Mouse (Mus musculus) MEL (cell line): ENCODE results near the gene Adam17. TPM values are rescaled to one million over a fixed set of nuclear protein-coding genes. Genes with fewer than 3 reads are reported as not detected.
"Not testable (repeated sequence)": the region's sequence is repeated elsewhere in the genome, so short reads cannot be mapped to it uniquely, and the experiment has no call there.

Source experiments
- DNase-seq: peaks from one replicate; pipeline ENCODE4 v3.0.0; 2011; ENCODE audit warnings: low read depth, low spot score
- H3K27ac ChIP-seq: 2 replicates; pipeline ENCODE4 v1.5.1; 2012; ENCODE audit warnings: low read depth, mild to moderate bottlenecking, control low read depth, low read length, moderate library complexity; ENCODE audit not compliant: control insufficient read depth
- H3K27me3 ChIP-seq, 2 experiments: fragments of 150-350 bp in 1 of 2; sonication (generic) in 1 of 2; 2 replicates each; pipeline ENCODE4 v1.6.1; 2012; ENCODE audit warnings: low read length in 2 of 2, mild to moderate bottlenecking in 2 of 2, improper control_type of control experiment in 1 of 2, moderate library complexity in 1 of 2; ENCODE audit not compliant: insufficient read depth in 2 of 2, control insufficient read depth in 1 of 2
- H3K36me3 ChIP-seq, 2 experiments: 2 replicates each; pipeline ENCODE4 v1.6.1; 2012 to 2014; ENCODE audit warnings: low read length in 2 of 2, improper control_type of control experiment in 1 of 2, inconsistent platforms in 1 of 2, mild to moderate bottlenecking in 1 of 2; ENCODE audit not compliant: insufficient read depth in 2 of 2, control insufficient read depth in 1 of 2
- H3K4me1 ChIP-seq, 2 experiments: fragments of 150-350 bp in 1 of 2; sonication (generic) in 1 of 2; 2 replicates each; pipeline ENCODE4 v1.6.1; 2012; ENCODE audit warnings: low read length in 2 of 2, improper control_type of control experiment in 1 of 2, mild to moderate bottlenecking in 1 of 2; ENCODE audit not compliant: insufficient read depth in 2 of 2, control insufficient read depth in 1 of 2
- H3K4me3 ChIP-seq, 2 experiments: fragments of 150-350 bp in 1 of 2; sonication (generic) in 1 of 2; 2 replicates each; pipeline ENCODE4 v1.5.1; 2012; ENCODE audit warnings: low read depth in 2 of 2, low read length in 2 of 2, mild to moderate bottlenecking in 2 of 2, moderate library complexity in 2 of 2, control low read depth in 1 of 2, improper control_type of control experiment in 1 of 2; ENCODE audit not compliant: control insufficient read depth in 1 of 2, insufficient read depth in 1 of 2
- H3K79me2 ChIP-seq: 2 replicates; pipeline ENCODE4 v1.6.1; 2012; ENCODE audit warnings: mild to moderate bottlenecking, low read length, moderate library complexity; ENCODE audit not compliant: control insufficient read depth, poor library complexity, insufficient read depth
- H3K9ac ChIP-seq: 2 replicates; pipeline ENCODE4 v1.6.1; 2012; ENCODE audit warnings: low read depth, mild to moderate bottlenecking, control low read depth, low read length, moderate library complexity; ENCODE audit not compliant: control insufficient read depth, poor library complexity, severe bottlenecking
- H3K9me3 ChIP-seq: fragments of 150-350 bp; sonication (generic); replicated peaks from 2 replicates; pipeline ENCODE4 v1.6.1; 2012; ENCODE audit warnings: mild to moderate bottlenecking, low read length, improper control_type of control experiment, moderate library complexity; ENCODE audit not compliant: insufficient read depth
- BHLHE40 ChIP-seq: IDR thresholded peaks from 2 replicates; pipeline ENCODE4 v1.6.1; 2012; ENCODE audit warnings: low read depth, mild to moderate bottlenecking, inconsistent platforms, low read length, improper control_type of control experiment, borderline replicate concordance
- CHD1 ChIP-seq: IDR thresholded peaks from 2 replicates; pipeline ENCODE4 v1.6.1; 2012; ENCODE audit warnings: low read depth, mild to moderate bottlenecking, inconsistent platforms, low read length, improper control_type of control experiment
- E2F4 ChIP-seq: IDR thresholded peaks from 2 replicates; pipeline ENCODE4 v1.6.1; 2011; ENCODE audit warnings: low read depth, low read length, improper control_type of control experiment, borderline replicate concordance
- ETS1 ChIP-seq: IDR thresholded peaks from 2 replicates; pipeline ENCODE4 v1.6.1; 2012; ENCODE audit warnings: low read depth, mild to moderate bottlenecking, inconsistent platforms, low read length, improper control_type of control experiment, moderate library complexity
- GABPA ChIP-seq: IDR thresholded peaks from 2 replicates; pipeline ENCODE4 v1.6.1; 2012; ENCODE audit warnings: low read depth, mild to moderate bottlenecking, inconsistent platforms, low read length, improper control_type of control experiment, moderate library complexity
- MAFK ChIP-seq: IDR thresholded peaks from 2 replicates; pipeline ENCODE4 v1.6.1; 2011; ENCODE audit warnings: low read depth, mild to moderate bottlenecking, low read length, improper control_type of control experiment, borderline replicate concordance
- MAX ChIP-seq: IDR thresholded peaks from 2 replicates; pipeline ENCODE4 v1.6.1; 2011; ENCODE audit warnings: low read length, improper control_type of control experiment
- MEF2A ChIP-seq: IDR thresholded peaks from 2 replicates; pipeline ENCODE4 v1.6.1; 2014; ENCODE audit warnings: low read depth, mild to moderate bottlenecking, inconsistent platforms, low read length, improper control_type of control experiment; ENCODE audit not compliant: poor library complexity, insufficient replicate concordance, severe bottlenecking; ENCODE audit errors: extremely low read depth
- MYC ChIP-seq: IDR thresholded peaks from 2 replicates; pipeline ENCODE4 v1.6.1; 2011; ENCODE audit warnings: low read depth, mild to moderate bottlenecking, low read length, improper control_type of control experiment, moderate library complexity
- POLR2AphosphoS2 ChIP-seq: IDR thresholded peaks from 2 replicates; pipeline ENCODE4 v1.6.1; 2011; ENCODE audit warnings: low read length, improper control_type of control experiment
- POLR2AphosphoS5 ChIP-seq: IDR thresholded peaks from 2 replicates; pipeline ENCODE4 v1.6.1; 2012; ENCODE audit warnings: low read depth, borderline replicate concordance, mild to moderate bottlenecking, inconsistent platforms, low read length, moderate library complexity, mixed read lengths
- RAD21 ChIP-seq: IDR thresholded peaks from 2 replicates; pipeline ENCODE4 v1.6.1; 2011; ENCODE audit warnings: mild to moderate bottlenecking, low read depth, low read length, improper control_type of control experiment
- RCOR1 ChIP-seq: IDR thresholded peaks from 2 replicates; pipeline ENCODE4 v1.6.1; 2012; ENCODE audit warnings: low read depth, mild to moderate bottlenecking, inconsistent platforms, low read length, improper control_type of control experiment
- TCF12 ChIP-seq: IDR thresholded peaks from 2 replicates; pipeline ENCODE4 v1.6.1; 2014; ENCODE audit warnings: low read depth, mild to moderate bottlenecking, inconsistent platforms, low read length, improper control_type of control experiment, moderate library complexity
- UBTF ChIP-seq: IDR thresholded peaks from 2 replicates; pipeline ENCODE4 v1.6.1; 2012; ENCODE audit warnings: low read depth, mild to moderate bottlenecking, inconsistent platforms, low read length, improper control_type of control experiment, moderate library complexity, borderline replicate concordance; ENCODE audit not compliant: insufficient read depth
- USF2 ChIP-seq, 2 experiments: IDR thresholded peaks; 2 replicates each; pipeline ENCODE4 v1.6.1; 2011 to 2012; ENCODE audit warnings: improper control_type of control experiment in 2 of 2, low read length in 2 of 2, borderline replicate concordance in 1 of 2, inconsistent platforms in 1 of 2, low read depth in 1 of 2, mild to moderate bottlenecking in 1 of 2; ENCODE audit not compliant: insufficient read depth in 1 of 2
- ZKSCAN1 ChIP-seq: IDR thresholded peaks from 2 replicates; pipeline ENCODE4 v1.6.1; 2012; ENCODE audit warnings: low read depth, mild to moderate bottlenecking, inconsistent platforms, low read length, improper control_type of control experiment, moderate library complexity
- ZMIZ1 ChIP-seq: IDR thresholded peaks from 2 replicates; pipeline ENCODE4 v1.6.1; 2012; ENCODE audit warnings: low read depth, mild to moderate bottlenecking, inconsistent platforms, low read length, improper control_type of control experiment, moderate library complexity
- polyA plus RNA-seq, 2 experiments: library from polyadenylated mRNA; stranded (reverse) in 1 of 2; unstranded in 1 of 2; fragments of >175 nt in 1 of 2; fragments of >200 nt in 1 of 2; gene quantifications; 2 replicates each; pipeline versions ENCODE4 v1.2.1 to v1.2.4; 2012; ENCODE audit warnings: low replicate concordance in 2 of 2, low read depth in 1 of 2; ENCODE audit not compliant: insufficient read length in 2 of 2, insufficient read depth in 1 of 2, missing spikeins in 1 of 2
- total RNA-seq: library from RNA; depleted of rRNA; stranded (reverse); fragments of 300-350 nt; gene quantifications from 2 replicates; pipeline ENCODE4 v1.2.3, GENCODE M21; 2012

Adam17 gene
- total and polyA plus RNA-seq, 3 experiments, result 12.9 to 14.2 TPM; not detected in 1

DNA sequence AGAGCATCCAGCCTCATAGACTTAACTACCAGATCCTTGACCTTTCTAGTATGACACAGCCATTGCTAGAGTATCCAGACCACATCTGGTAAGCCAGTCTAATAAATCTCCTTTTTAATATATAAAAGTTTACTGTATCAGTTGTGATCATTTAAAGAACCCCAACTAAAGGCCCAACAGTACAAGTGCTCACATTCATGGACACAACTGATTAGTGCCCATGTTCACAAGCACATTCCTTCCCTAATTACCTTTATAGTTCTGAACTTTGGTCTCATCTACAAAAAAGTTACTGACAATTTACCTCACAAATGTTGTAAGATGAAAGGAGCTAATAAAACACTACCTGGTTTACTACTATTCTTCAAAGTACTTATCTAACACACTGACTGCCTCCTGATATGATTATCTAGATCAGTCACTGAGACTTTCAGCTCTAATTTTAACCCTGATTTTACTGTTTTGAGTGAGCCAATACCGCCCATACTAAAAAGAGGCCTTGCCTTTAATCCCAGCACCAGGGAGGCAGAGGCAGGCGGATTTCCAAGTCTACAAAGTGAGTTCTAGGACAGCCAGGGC is 35.4 kb upstream of the Adam17 start:
- TF ChIP-seq TCF12 (no peak), MAFK (no peak), ZMIZ1 (no peak), ZKSCAN1 (no peak), MYC (no peak), CHD1 (no peak), UBTF (no peak), MAX (no peak), POLR2AphosphoS2 (no peak), RAD21 (no peak), POLR2AphosphoS5 (no peak), RCOR1 (no peak), ETS1 (no peak)
- H3K4me3 ChIP-seq, result no peak overlapping the region
- no peak for DNase-seq
- H3K9me3 ChIP-seq, result no peaks in the 10 kb centered on the region
- no peaks in the 10 kb centered on the region for H3K27me3 ChIP-seq
- peaks cover 33% of the 10 kb centered on the region for H3K79me2 ChIP-seq
- no peak overlapping the region for H3K27ac ChIP-seq
- peaks cover 0 to 7% of the 10 kb centered on the region in 2 experiments; a peak in 3 of 4 replicates for H3K4me1 ChIP-seq
- peaks cover 13 to 21% of the 10 kb centered on the region in 2 experiments for H3K36me3 ChIP-seq
- H3K9ac ChIP-seq, result no peak overlapping the region

- no peak for DNase-seq
- Histone ChIP-seq H3K79me2 (peaks cover 12% of the 10 kb centered on the region), H3K4me3 (no peak overlapping the region), H3K36me3 (peaks cover 0 to 5% of the 10 kb centered on the region in 2 experiments; a peak in 2 of 4 replicates), H3K27me3 (no peaks in the 10 kb centered on the region), H3K9ac (no peak overlapping the region), H3K9me3 (no peaks in the 10 kb centered on the region), H3K4me1 (no peaks in the 10 kb centered on the region), H3K27ac (no peak overlapping the region)
- peak; percentile 77 for TF ChIP-seq MAFK
- TF ChIP-seq E2F4, result no peak
These were observed 29.3 kb upstream of the Adam17 start for GRCm38 (mm10) chr12:21402771-21403170.

- no peak overlapping the region for H3K4me3 ChIP-seq
- DNase-seq, result no peak
- no peak overlapping the region for H3K27ac ChIP-seq
- H3K79me2 ChIP-seq, result no peaks in the 10 kb centered on the region
- no peaks in the 10 kb centered on the region for H3K9me3 ChIP-seq
- H3K4me1 ChIP-seq, result no peaks in the 10 kb centered on the region
- TF ChIP-seq USF2 (IDR thresholded peaks at IDR 0.05; ENCODE audit: borderline replicate concordance in 1 of 2, insufficient read depth in 1 of 2, low read depth in 1 of 2, low read length in 2 of 2) (no peak), GABPA (no peak), BHLHE40 (no peak), MEF2A (no peak), ZMIZ1 (no peak), RCOR1 (no peak)
- TF ChIP-seq, all 39 proteins: peak for 0
- Histone ChIP-seq H3K9ac (no peak overlapping the region), H3K27me3 (no peaks in the 10 kb centered on the region), H3K36me3 (no peaks in the 10 kb centered on the region)
These were observed 12.8 kb upstream of the Adam17 start for GRCm38 (mm10) chr12:21386201-21386600.

- not testable (repeated sequence) for H3K4me1 ChIP-seq, H3K36me3 ChIP-seq, H3K4me3 ChIP-seq, H3K79me2 ChIP-seq, H3K9me3 ChIP-seq, DNase-seq, H3K27ac ChIP-seq, H3K27me3 ChIP-seq, H3K9ac ChIP-seq
These were observed 5.4 kb upstream of the Adam17 start for GRCm38 (mm10) chr12:21378765-21379346.
